Mouse (Mus musculus) lung, postnatal 0 days (tissue): ENCODE measurements at regions not wholly inside any gene's neighbourhood (a gene's known extent, or its start where the extent isn't known, plus 50 kb on each side); places are given as distances from the start of the nearest gene placed in this dataset.
A peak's percentile ranks its signal among the peaks of the same experiment; 100 is the strongest.

Source experiments
- ATAC-seq: fragments of 200-750 bp; cut with Nextera tagmentation; 2 replicates; pipeline ENCODE4 v1.8.0; 2017; ENCODE audit warnings: moderate library complexity
- DNase-seq: peaks from one replicate; pipeline ENCODE4 v3.0.0-alpha.2; 2016; ENCODE audit warnings: low spot score
- H3K27ac ChIP-seq: fragments of 300-500 bp; sonication (generic); 2 replicates; pipeline ENCODE4 v1.5.1; 2014; ENCODE audit warnings: antibody characterized with exemption, mild to moderate bottlenecking, low read length, mixed read lengths
- H3K27me3 ChIP-seq: fragments of 300-500 bp; sonication (generic); replicated peaks from 2 replicates; pipeline ENCODE4 v1.6.1; 2014; ENCODE audit warnings: low read length, mixed read lengths; ENCODE audit not compliant: insufficient read depth
- H3K36me3 ChIP-seq: fragments of 300-500 bp; sonication (generic); 2 replicates; pipeline ENCODE4 v1.6.1; 2014; ENCODE audit warnings: low read length, mixed read lengths; ENCODE audit not compliant: insufficient read depth
- H3K4me1 ChIP-seq: fragments of 300-500 bp; sonication (generic); 2 replicates; pipeline ENCODE4 v1.6.1; 2014; ENCODE audit warnings: antibody characterized with exemption, low read depth, low read length, mixed read lengths; ENCODE audit not compliant: insufficient read depth
- H3K4me2 ChIP-seq: fragments of 300-500 bp; sonication (generic); replicated peaks from 2 replicates; pipeline ENCODE4 v1.6.1; 2014; ENCODE audit warnings: low read depth, mild to moderate bottlenecking, low read length, moderate library complexity, mixed read lengths
- H3K4me3 ChIP-seq: fragments of 300-500 bp; sonication (generic); 2 replicates; pipeline ENCODE4 v1.5.1; 2014; ENCODE audit warnings: low read depth, low read length
- H3K9ac ChIP-seq: fragments of 300-500 bp; sonication (generic); replicated peaks from 2 replicates; pipeline ENCODE4 v1.6.1; 2014; ENCODE audit warnings: low read depth, mild to moderate bottlenecking
- H3K9me3 ChIP-seq: fragments of 300-500 bp; sonication (generic); 2 replicates; pipeline ENCODE4 v1.6.1; 2016; ENCODE audit warnings: low read length, mixed read lengths
- CTCF ChIP-seq: IDR thresholded peaks from 2 replicates; pipeline ENCODE4 v1.5.1; 2016; ENCODE audit warnings: antibody characterized with exemption, mild to moderate bottlenecking
- EP300 ChIP-seq: IDR thresholded peaks from 2 replicates; pipeline ENCODE4 v1.6.1; 2016; ENCODE audit warnings: antibody characterized with exemption, mild to moderate bottlenecking, control low read depth
- WGBS: fragments of 180-500 bp; shearing (Covaris S2); extraction: QIAGEN DNeasy Blood & Tissue Kit; methylation state at CpG from one replicate; pipeline ENCODE4 v1.1.7; 2014; 5-methylcytosine and 5-hydroxymethylcytosine counted together

DNA sequence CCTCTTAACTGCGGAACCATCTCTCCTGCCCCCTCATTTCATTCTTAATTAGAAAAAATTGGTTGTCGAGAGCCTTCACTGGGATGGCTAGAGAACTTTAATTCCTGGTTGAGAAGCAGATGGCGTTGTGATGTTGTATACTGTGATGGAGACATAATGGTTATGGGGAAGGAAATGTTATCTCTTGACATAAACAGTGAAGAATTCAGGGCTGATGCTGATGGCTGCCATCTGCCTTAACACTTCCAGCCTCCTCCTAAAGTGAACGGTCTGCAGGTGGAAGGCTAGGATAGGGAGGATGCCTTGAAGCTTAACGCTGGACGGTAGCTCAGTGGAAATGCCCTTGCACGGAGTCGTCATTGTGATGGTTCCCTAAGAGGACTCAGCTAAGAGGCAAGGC, 226.4 kb upstream of the Tle3 start:
- Histone ChIP-seq H3K36me3 (no peaks in the 10 kb centered on the region), H3K9me3 (no peaks in the 10 kb centered on the region), H3K9ac (no peak overlapping the region), H3K4me1 (no peaks in the 10 kb centered on the region), H3K4me2 (no peak overlapping the region), H3K27ac (no peak overlapping the region), H3K27me3 (no peaks in the 10 kb centered on the region), H3K4me3 (no peak overlapping the region)
- no peak for TF ChIP-seq CTCF
- ATAC-seq (no peak), DNase-seq (no peak)
- WGBS = 48% methylated on average over 8 of the region's 8 CpGs

DNA sequence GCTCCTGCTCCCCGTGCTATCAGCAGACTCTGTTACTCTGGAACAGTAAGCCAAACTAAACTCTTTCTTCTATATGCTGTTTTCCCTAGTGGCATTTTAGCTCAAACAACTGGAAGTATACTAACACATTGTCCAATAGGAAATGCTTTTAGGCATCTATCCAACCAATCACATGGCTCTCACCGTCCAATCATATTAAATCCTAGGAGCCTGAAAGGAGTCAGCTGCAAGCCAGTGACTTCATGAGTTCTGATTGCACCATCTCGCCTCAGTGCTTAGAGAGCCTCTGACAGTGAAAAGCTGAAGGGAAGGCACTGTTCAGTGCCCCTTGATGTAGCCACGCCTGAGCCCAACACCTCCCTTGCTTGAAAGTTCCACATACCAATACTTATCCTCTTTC, 221.0 kb upstream of the Tle3 start:
- Histone ChIP-seq H3K36me3 (no peaks in the 10 kb centered on the region), H3K4me2 (no peak overlapping the region), H3K4me3 (no peak overlapping the region), H3K27me3 (no peaks in the 10 kb centered on the region), H3K9me3 (no peaks in the 10 kb centered on the region), H3K4me1 (no peaks in the 10 kb centered on the region), H3K27ac (no peak overlapping the region), H3K9ac (no peak overlapping the region)
- DNase-seq = peak; percentile 57
- 62% methylated on average over 4 of the region's 4 CpGs for WGBS
- ATAC-seq = peak; percentile 47
- TF ChIP-seq EP300 = no peak
- no peak for TF ChIP-seq CTCF

GRCm38 (mm10) chr9:61151901-61152337, 220.2 kb upstream of the Tle3 start:
- WGBS = 14% methylated on average over 12 of the region's 12 CpGs
- ATAC-seq (peak; percentile 91), DNase-seq (peak; percentile 87)
- no peak overlapping the region for H3K4me2 ChIP-seq
- no peaks in the 10 kb centered on the region for H3K4me1 ChIP-seq
- H3K9ac ChIP-seq = no peak overlapping the region
- TF ChIP-seq EP300 = peak; percentile 67
- TF ChIP-seq CTCF = no peak
- no peaks in the 10 kb centered on the region for H3K27me3 ChIP-seq
- no peaks in the 10 kb centered on the region for H3K9me3 ChIP-seq
- no peak overlapping the region for H3K4me3 ChIP-seq
- H3K27ac ChIP-seq = no peak overlapping the region
- no peaks in the 10 kb centered on the region for H3K36me3 ChIP-seq

- H3K9me3 ChIP-seq = no peaks in the 10 kb centered on the region
- WGBS = 52% methylated on average over 6 of the region's 6 CpGs
- no peaks in the 10 kb centered on the region for H3K4me1 ChIP-seq
- no peak overlapping the region for H3K27ac ChIP-seq
- no peaks in the 10 kb centered on the region for H3K36me3 ChIP-seq
- no peak overlapping the region for H3K9ac ChIP-seq
- TF ChIP-seq EP300 (no peak), CTCF (no peak)
- no peak overlapping the region for H3K4me2 ChIP-seq
- H3K27me3 ChIP-seq = no peaks in the 10 kb centered on the region
- no peak overlapping the region for H3K4me3 ChIP-seq
- ATAC-seq (no peak), DNase-seq (no peak)
These were observed 217.4 kb upstream of the Tle3 start for GRCm38 (mm10) chr9:61154721-61155120.

GRCm38 (mm10) chr9:61155851-61156250, 216.3 kb upstream of the Tle3 start:
- Histone ChIP-seq H3K4me2 (no peak overlapping the region), H3K9me3 (no peaks in the 10 kb centered on the region), H3K36me3 (no peaks in the 10 kb centered on the region), H3K4me1 (no peaks in the 10 kb centered on the region), H3K4me3 (no peak overlapping the region), H3K27me3 (no peaks in the 10 kb centered on the region), H3K27ac (no peak overlapping the region), H3K9ac (no peak overlapping the region)
- DNase-seq (no peak), ATAC-seq (no peak)
- 47% methylated on average over 14 of the region's 14 CpGs for WGBS
- TF ChIP-seq CTCF = no peak
- no peak for TF ChIP-seq EP300

DNA sequence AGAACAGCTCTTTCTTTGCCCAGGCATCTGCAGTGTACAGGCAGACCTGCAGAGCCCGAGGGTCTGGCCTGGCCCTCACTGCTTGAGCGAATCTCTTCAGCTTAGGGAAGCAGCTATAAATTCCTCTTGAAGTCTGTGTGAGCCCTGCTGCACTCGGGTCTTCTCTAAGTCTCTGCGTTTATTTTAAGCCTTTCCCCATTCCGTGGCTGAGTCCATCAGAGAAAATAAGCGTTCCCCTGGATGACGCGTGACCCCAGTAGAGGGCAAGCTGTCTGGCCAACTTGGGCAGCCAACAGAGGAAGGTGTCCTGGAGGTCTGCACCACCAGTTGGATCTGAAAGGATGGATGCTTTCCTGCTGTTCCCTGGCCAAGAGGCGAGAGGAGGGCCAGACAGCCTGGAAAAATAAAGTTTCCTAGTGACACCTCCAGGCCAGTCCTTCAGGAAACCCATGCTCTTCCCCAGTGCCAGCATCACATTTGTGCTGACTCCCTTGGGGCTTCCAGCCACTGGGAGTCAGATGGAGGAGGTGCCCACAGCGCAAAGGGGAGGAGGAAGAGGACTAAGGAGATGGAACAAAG, 213.9 kb upstream of the Tle3 start:
- H3K4me2 ChIP-seq = no peak overlapping the region
- no peak overlapping the region for H3K4me3 ChIP-seq
- DNase-seq (peak; percentile 44), ATAC-seq (peak; percentile 68)
- TF ChIP-seq CTCF = no peak; the same call in 1 of the 2 replicates
- TF ChIP-seq EP300 = no peak
- H3K27me3 ChIP-seq = no peaks in the 10 kb centered on the region
- no peak overlapping the region for H3K9ac ChIP-seq
- no peaks in the 10 kb centered on the region for H3K4me1 ChIP-seq
- 39% methylated on average over 10 of the region's 10 CpGs for WGBS
- H3K27ac ChIP-seq = no peak overlapping the region
- H3K9me3 ChIP-seq = no peaks in the 10 kb centered on the region
- H3K36me3 ChIP-seq = no peaks in the 10 kb centered on the region

DNA sequence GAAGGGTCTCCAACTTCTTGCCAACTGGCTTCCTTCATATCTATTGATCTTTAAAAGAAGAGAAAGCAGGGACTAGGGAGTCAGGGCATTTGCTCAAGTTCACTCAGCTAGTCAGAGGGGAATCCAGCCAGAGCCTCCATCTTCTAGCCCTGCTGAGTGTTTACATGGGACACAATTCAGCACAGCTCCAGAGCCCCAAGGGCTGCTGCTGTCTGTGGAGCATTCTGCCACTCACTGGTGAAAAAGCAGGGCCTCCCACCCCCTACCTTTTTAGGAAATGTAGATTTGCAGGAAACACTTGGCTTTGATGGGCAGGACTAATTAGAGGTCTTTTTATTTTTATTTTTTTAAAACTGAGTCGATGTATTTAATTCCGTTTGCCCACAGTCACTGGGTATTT, 213.0 kb upstream of the Tle3 start:
- TF ChIP-seq CTCF (no peak), EP300 (no peak)
- no peak for DNase-seq
- H3K27me3 ChIP-seq = no peaks in the 10 kb centered on the region; the same call in 1 of the 2 replicates
- H3K4me1 ChIP-seq = no peaks in the 10 kb centered on the region
- WGBS = 67% methylated on average over 2 of the region's 2 CpGs
- no peak for ATAC-seq
- no peak overlapping the region for H3K4me3 ChIP-seq
- H3K9me3 ChIP-seq = no peaks in the 10 kb centered on the region
- H3K9ac ChIP-seq = no peak overlapping the region
- H3K4me2 ChIP-seq = no peak overlapping the region
- no peaks in the 10 kb centered on the region for H3K36me3 ChIP-seq
- H3K27ac ChIP-seq = no peak overlapping the region
